In the genomic region with DNA sequence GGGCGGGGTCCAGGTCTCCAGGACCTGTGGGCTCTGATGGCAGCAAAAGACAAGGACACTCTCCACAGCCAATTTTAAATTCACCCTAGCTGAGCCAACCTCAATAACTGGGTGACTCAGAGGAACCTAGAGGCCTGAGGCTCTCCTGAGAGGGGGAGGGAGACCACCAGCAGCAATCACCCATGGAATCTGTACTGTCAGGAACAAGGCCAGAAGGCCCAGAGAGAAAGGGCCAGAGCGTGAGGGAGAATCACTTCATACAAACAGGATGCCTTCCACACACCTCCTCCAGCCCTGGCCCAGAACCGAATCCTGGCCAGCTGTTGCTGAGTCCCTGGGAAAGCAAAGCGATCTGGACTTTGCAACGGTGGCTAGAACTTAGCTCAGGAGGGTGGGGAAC, we compare ENCODE assay signal across 11 mouse cellular contexts.
DNase-seq lines count a peak whose midpoint lies in the region; ATAC-seq and TF ChIP-seq lines count a peak whose summit lies in the region.
"Had no signal": no experiment of that assay in that cellular context is flagged by ENCODE, and none has a peak within 500 bp of the region (broad histone marks: within the 10 kb centered on the region; RNA-seq: fewer than 3 reads in every experiment).

No protein-coding gene starts in this region.

- H3K4me1 ChIP-seq in lung, embryonic 14.5 days (ENCODE audit: insufficient read depth), result no peaks in the 10 kb centered on the region
- peaks cover 14% of the 10 kb centered on the region for H3K4me1 ChIP-seq in ES-Bruce4 (ENCODE audit: control insufficient read depth, insufficient read depth, low read length)
- H3K4me1 ChIP-seq in neural tube, embryonic 15.5 days, result peaks cover 24% of the 10 kb centered on the region
- H3K4me1 ChIP-seq in liver, embryonic 11.5 days (replicated peaks; ENCODE audit: control insufficient read depth, insufficient read depth, low read length), result no peaks in the 10 kb centered on the region

- whole genome bisulfite sequencing in lung, embryonic 14.5 days, result 53% methylated on average over 5 of the region's 5 CpGs
- 81% methylated on average over 5 of the region's 5 CpGs for WGBS in neural tube, embryonic 15.5 days
- 68% methylated on average over 5 of the region's 5 CpGs for WGBS in liver, embryonic 11.5 days

- TF ChIP-seq EP300 in ES-Bruce4 (IDR thresholded peaks at IDR 0.05; ENCODE audit: insufficient read depth, low read depth, low read length), result no peak

- DNase-seq in frontal cortex, postnatal 10 days (ENCODE audit: low spot score in 2 of 2), result no peak
- DNase-seq in lung, embryonic 14.5 days, result no peak
- DNase-seq in lung, postnatal 10 days, result no peak
- no peak for DNase-seq in right cerebral cortex, adult 2 months (ENCODE audit: low spot score in 2 of 2)
- no peak for DNase-seq in liver, embryonic 11.5 days (ENCODE audit: low spot score)
- DNase-seq: adrenal gland, postnatal 10 days had no signal

- H3K9me3 ChIP-seq in lung, embryonic 14.5 days (ENCODE audit: low read depth, low read length), result no peaks in the 10 kb centered on the region
- no peaks in the 10 kb centered on the region for H3K9me3 ChIP-seq in ES-Bruce4 (replicated peaks; ENCODE audit: control insufficient read depth, insufficient read depth, low read length, poor library complexity, severe bottlenecking)
- no peaks in the 10 kb centered on the region for H3K9me3 ChIP-seq in neural tube, embryonic 15.5 days (replicated peaks)
- H3K9me3 ChIP-seq in liver, embryonic 11.5 days (ENCODE audit: control insufficient read depth, low read length), result no peaks in the 10 kb centered on the region
- H3K9me3 ChIP-seq: liver, embryonic 15.5 days had no signal

- no peak overlapping the region for H3K4me2 ChIP-seq in lung, embryonic 14.5 days
- H3K4me2 ChIP-seq in neural tube, embryonic 15.5 days, result no peak overlapping the region
- no peak overlapping the region for H3K4me2 ChIP-seq in liver, embryonic 11.5 days
- H3K4me2 ChIP-seq: heart, embryonic 11.5 days; liver, embryonic 15.5 days had no signal

- 0 out of 2 replicates have a peak, but pooled peaks have one; percentile 34 for ATAC-seq in frontal cortex, adult (ENCODE audit: low TSS enrichment)
- ATAC-seq in lung, embryonic 14.5 days (ENCODE audit: insufficient read depth), result 0 out of 2 replicates have a peak, but pooled peaks have one; percentile 8
- no peak for ATAC-seq in neural tube, embryonic 15.5 days (ENCODE audit: low FRiP score)
- no peak for ATAC-seq in liver, embryonic 11.5 days (replicated peaks; ENCODE audit: low FRiP score)

- H3K4me3 ChIP-seq in lung, embryonic 14.5 days (ENCODE audit: low read depth, low read length), result no peak overlapping the region
- H3K4me3 ChIP-seq in ES-Bruce4 (ENCODE audit: low read depth, low read length), result no peak overlapping the region
- no peak overlapping the region for H3K4me3 ChIP-seq in neural tube, embryonic 15.5 days (replicated peaks)
- no peak overlapping the region for H3K4me3 ChIP-seq in liver, embryonic 11.5 days (ENCODE audit: low read depth, low read length)
- H3K4me3 ChIP-seq: liver, embryonic 15.5 days had no signal

- no peak for TF ChIP-seq CTCF in lung, embryonic 14.5 days (IDR thresholded peaks at IDR 0.05; ENCODE audit: low read depth)
- TF ChIP-seq CTCF in ES-Bruce4 (IDR thresholded peaks at IDR 0.05; ENCODE audit: low read depth, low read length), result no peak

- H3K27me3 ChIP-seq in lung, embryonic 14.5 days (ENCODE audit: insufficient read depth, low read length), result no peaks in the 10 kb centered on the region
- no peaks in the 10 kb centered on the region for H3K27me3 ChIP-seq in ES-Bruce4 (ENCODE audit: control insufficient read depth, insufficient read depth, low read length, poor library complexity, severe bottlenecking)
- H3K27me3 ChIP-seq in neural tube, embryonic 15.5 days (replicated peaks), result no peaks in the 10 kb centered on the region
- H3K27me3 ChIP-seq in liver, embryonic 11.5 days (replicated peaks; ENCODE audit: control insufficient read depth, insufficient read depth, low read length), result no peaks in the 10 kb centered on the region
- H3K27me3 ChIP-seq: liver, embryonic 15.5 days had no signal

- no peak for TF ChIP-seq POLR2A in ES-Bruce4 (IDR thresholded peaks at IDR 0.05; ENCODE audit: insufficient read depth, low read length)

- 0 out of 2 replicates have a peak overlapping the region, but pooled peaks have one; percentile 4 for H3K9ac ChIP-seq in lung, embryonic 14.5 days
- no peak overlapping the region for H3K9ac ChIP-seq in ES-Bruce4 (ENCODE audit: low read depth, poor library complexity, severe bottlenecking)
- H3K9ac ChIP-seq in neural tube, embryonic 15.5 days (replicated peaks), result no peak overlapping the region
- H3K9ac ChIP-seq in liver, embryonic 11.5 days (ENCODE audit: low read depth, low read length), result no peak overlapping the region
- H3K9ac ChIP-seq: liver, embryonic 15.5 days had no signal

- H3K27ac ChIP-seq in lung, embryonic 14.5 days (ENCODE audit: low read depth), result peak overlapping the region; percentile 27; the same call in 1 of the 2 replicates
- H3K27ac ChIP-seq in ES-Bruce4 (ENCODE audit: insufficient read depth, low read length), result peak overlapping the region; percentile 4; the same call in 1 of the 2 replicates
- peak overlapping the region; percentile 45; the same call in 1 of the 2 replicates for H3K27ac ChIP-seq in neural tube, embryonic 15.5 days (replicated peaks)
- H3K27ac ChIP-seq in liver, embryonic 11.5 days (ENCODE audit: low read depth, low read length), result no peak overlapping the region
- H3K27ac ChIP-seq: liver, embryonic 15.5 days had no signal

- H3K36me3 ChIP-seq in lung, embryonic 14.5 days (ENCODE audit: insufficient read depth), result no peaks in the 10 kb centered on the region
- no peaks in the 10 kb centered on the region for H3K36me3 ChIP-seq in ES-Bruce4 (ENCODE audit: control insufficient read depth, insufficient read depth, low read length, poor library complexity, severe bottlenecking)
- H3K36me3 ChIP-seq in neural tube, embryonic 15.5 days, result no peaks in the 10 kb centered on the region
- no peaks in the 10 kb centered on the region for H3K36me3 ChIP-seq in liver, embryonic 11.5 days (ENCODE audit: control insufficient read depth, insufficient read depth, low read length)
- H3K36me3 ChIP-seq: liver, embryonic 15.5 days had no signal

Comparison
In these comparisons a context has a peak if more than half of its experiments do, and no peak if none do; other contexts are left out.
1. ATAC-seq: peak in frontal cortex, adult (single experiment) and lung, embryonic 14.5 days (single experiment); none in neural tube, embryonic 15.5 days (single experiment) and liver, embryonic 11.5 days (single experiment).